Mouse (Mus musculus): ENCODE measurements around the gene Kif26b. TPM values are rescaled to one million over a fixed set of nuclear protein-coding genes. Genes with fewer than 3 reads are reported as not detected.

Gene Kif26b
- polyA plus RNA-seq, 1 experiment from 2014 or later = 2.7 TPM

- ATAC-seq (replicated peaks; ENCODE audit: low FRiP score) (no peak), DNase-seq (ENCODE audit: low spot score) (no peak)
- no peaks in the 10 kb centered on the region for H3K27me3 ChIP-seq (replicated peaks; ENCODE audit: control insufficient read depth, insufficient read depth, low read length)
- H3K4me1 ChIP-seq (replicated peaks; ENCODE audit: control insufficient read depth, insufficient read depth, low read length) = no peaks in the 10 kb centered on the region
- no peaks in the 10 kb centered on the region for H3K36me3 ChIP-seq (ENCODE audit: control insufficient read depth, insufficient read depth, low read length)
- no peak overlapping the region for H3K9ac ChIP-seq (ENCODE audit: low read depth, low read length)
- H3K9me3 ChIP-seq (ENCODE audit: control insufficient read depth, low read length) = no peaks in the 10 kb centered on the region
- H3K27ac ChIP-seq (ENCODE audit: low read depth, low read length) = no peak overlapping the region
- no peak overlapping the region for H3K4me2 ChIP-seq
- no peak overlapping the region for H3K4me3 ChIP-seq (ENCODE audit: low read depth, low read length)
Measured at GRCm38 (mm10) chr1:178686881-178687280, 158.0 kb downstream of the Kif26b start.

- Histone ChIP-seq H3K9me3 (ENCODE audit: control insufficient read depth, low read length) (no peaks in the 10 kb centered on the region), H3K27ac (ENCODE audit: low read depth, low read length) (no peak overlapping the region), H3K4me1 (replicated peaks; ENCODE audit: control insufficient read depth, insufficient read depth, low read length) (no peaks in the 10 kb centered on the region), H3K36me3 (ENCODE audit: control insufficient read depth, insufficient read depth, low read length) (no peaks in the 10 kb centered on the region), H3K4me3 (ENCODE audit: low read depth, low read length) (no peak overlapping the region), H3K9ac (ENCODE audit: low read depth, low read length) (no peak overlapping the region), H3K27me3 (replicated peaks; ENCODE audit: control insufficient read depth, insufficient read depth, low read length) (no peaks in the 10 kb centered on the region), H3K4me2 (no peak overlapping the region)
- DNase-seq (ENCODE audit: low spot score) = no peak
- ATAC-seq (replicated peaks; ENCODE audit: low FRiP score) = no peak
- WGBS = 51% methylated on average over 4 of the region's 4 CpGs
Measured at GRCm38 (mm10) chr1:178689512-178689911, 160.6 kb downstream of the Kif26b start.

- Histone ChIP-seq H3K4me1 (replicated peaks; ENCODE audit: control insufficient read depth, insufficient read depth, low read length) (no peaks in the 10 kb centered on the region), H3K27me3 (replicated peaks; ENCODE audit: control insufficient read depth, insufficient read depth, low read length) (no peaks in the 10 kb centered on the region), H3K27ac (ENCODE audit: low read depth, low read length) (no peak overlapping the region), H3K4me3 (ENCODE audit: low read depth, low read length) (no peak overlapping the region), H3K4me2 (no peak overlapping the region), H3K9me3 (ENCODE audit: control insufficient read depth, low read length) (no peaks in the 10 kb centered on the region), H3K9ac (ENCODE audit: low read depth, low read length) (no peak overlapping the region), H3K36me3 (ENCODE audit: control insufficient read depth, insufficient read depth, low read length) (no peaks in the 10 kb centered on the region)
- no peak for DNase-seq (ENCODE audit: low spot score)
- 93% methylated on average over 3 of the region's 3 CpGs for WGBS
- no peak for ATAC-seq (replicated peaks; ENCODE audit: low FRiP score)
Measured at GRCm38 (mm10) chr1:178691679-178692078, 162.8 kb downstream of the Kif26b start.

GRCm38 (mm10) chr1:178700102-178700501 is 171.2 kb downstream of the Kif26b start:
- no peaks in the 10 kb centered on the region for H3K27me3 ChIP-seq (replicated peaks; ENCODE audit: control insufficient read depth, insufficient read depth, low read length)
- no peaks in the 10 kb centered on the region for H3K36me3 ChIP-seq (ENCODE audit: control insufficient read depth, insufficient read depth, low read length)
- 69% methylated on average over 4 of the region's 4 CpGs for WGBS
- DNase-seq (ENCODE audit: low spot score) (no peak), ATAC-seq (replicated peaks; ENCODE audit: low FRiP score) (no peak)
- H3K27ac ChIP-seq (ENCODE audit: low read depth, low read length) = no peak overlapping the region
- H3K9ac ChIP-seq (ENCODE audit: low read depth, low read length) = no peak overlapping the region
- no peaks in the 10 kb centered on the region for H3K9me3 ChIP-seq (ENCODE audit: control insufficient read depth, low read length)
- H3K4me1 ChIP-seq (replicated peaks; ENCODE audit: control insufficient read depth, insufficient read depth, low read length) = no peaks in the 10 kb centered on the region
- H3K4me2 ChIP-seq = no peak overlapping the region
- no peak overlapping the region for H3K4me3 ChIP-seq (ENCODE audit: low read depth, low read length)

GRCm38 (mm10) chr1:178703496-178703895 is 174.6 kb downstream of the Kif26b start:
- DNase-seq (ENCODE audit: low spot score) = no peak
- no peaks in the 10 kb centered on the region for H3K27me3 ChIP-seq (replicated peaks; ENCODE audit: control insufficient read depth, insufficient read depth, low read length)
- no peak overlapping the region for H3K9ac ChIP-seq (ENCODE audit: low read depth, low read length)
- H3K4me3 ChIP-seq (ENCODE audit: low read depth, low read length) = no peak overlapping the region
- 60% methylated on average over 8 of the region's 8 CpGs for WGBS
- no peaks in the 10 kb centered on the region for H3K36me3 ChIP-seq (ENCODE audit: control insufficient read depth, insufficient read depth, low read length)
- H3K4me1 ChIP-seq (replicated peaks; ENCODE audit: control insufficient read depth, insufficient read depth, low read length) = peaks cover 5% of the 10 kb centered on the region
- no peak for ATAC-seq (replicated peaks; ENCODE audit: low FRiP score)
- no peak overlapping the region for H3K27ac ChIP-seq (ENCODE audit: low read depth, low read length)
- no peaks in the 10 kb centered on the region for H3K9me3 ChIP-seq (ENCODE audit: control insufficient read depth, low read length)
- no peak overlapping the region for H3K4me2 ChIP-seq

- no peaks in the 10 kb centered on the region for H3K27me3 ChIP-seq (replicated peaks; ENCODE audit: control insufficient read depth, insufficient read depth, low read length)
- H3K36me3 ChIP-seq (ENCODE audit: control insufficient read depth, insufficient read depth, low read length) = no peaks in the 10 kb centered on the region
- H3K4me2 ChIP-seq = no peak overlapping the region
- no peak overlapping the region for H3K9ac ChIP-seq (ENCODE audit: low read depth, low read length)
- H3K4me3 ChIP-seq (ENCODE audit: low read depth, low read length) = no peak overlapping the region
- DNase-seq (ENCODE audit: low spot score) (no peak), ATAC-seq (replicated peaks; ENCODE audit: low FRiP score) (no peak)
- 61% methylated on average over 7 of the region's 7 CpGs for WGBS
- H3K9me3 ChIP-seq (ENCODE audit: control insufficient read depth, low read length) = no peaks in the 10 kb centered on the region
- peaks cover 28% of the 10 kb centered on the region for H3K4me1 ChIP-seq (replicated peaks; ENCODE audit: control insufficient read depth, insufficient read depth, low read length)
- H3K27ac ChIP-seq (ENCODE audit: low read depth, low read length) = no peak overlapping the region
Measured at GRCm38 (mm10) chr1:178707925-178708351, 179.0 kb downstream of the Kif26b start.

GRCm38 (mm10) chr1:178708356-178708755 is 179.4 kb downstream of the Kif26b start:
- Histone ChIP-seq H3K9me3 (ENCODE audit: control insufficient read depth, low read length) (no peaks in the 10 kb centered on the region), H3K4me1 (replicated peaks; ENCODE audit: control insufficient read depth, insufficient read depth, low read length) (peaks cover 31% of the 10 kb centered on the region), H3K4me2 (no peak overlapping the region; the same call in 1 of the 2 replicates), H3K27me3 (replicated peaks; ENCODE audit: control insufficient read depth, insufficient read depth, low read length) (no peaks in the 10 kb centered on the region), H3K36me3 (ENCODE audit: control insufficient read depth, insufficient read depth, low read length) (no peaks in the 10 kb centered on the region), H3K4me3 (ENCODE audit: low read depth, low read length) (no peak overlapping the region), H3K9ac (ENCODE audit: low read depth, low read length) (no peak overlapping the region), H3K27ac (ENCODE audit: low read depth, low read length) (no peak overlapping the region)
- DNase-seq (ENCODE audit: low spot score) (no peak), ATAC-seq (replicated peaks; ENCODE audit: low FRiP score) (no peak)
- 56% methylated on average over 1 of the region's 1 CpGs for WGBS

GRCm38 (mm10) chr1:178712189-178712873 is 183.4 kb downstream of the Kif26b start:
- no peak for DNase-seq (ENCODE audit: low spot score)
- Histone ChIP-seq H3K9me3 (ENCODE audit: control insufficient read depth, low read length) (no peaks in the 10 kb centered on the region), H3K4me3 (ENCODE audit: low read depth, low read length) (no peak overlapping the region), H3K27me3 (replicated peaks; ENCODE audit: control insufficient read depth, insufficient read depth, low read length) (no peaks in the 10 kb centered on the region), H3K4me1 (replicated peaks; ENCODE audit: control insufficient read depth, insufficient read depth, low read length) (peaks cover 39% of the 10 kb centered on the region), H3K36me3 (ENCODE audit: control insufficient read depth, insufficient read depth, low read length) (peaks cover 2% of the 10 kb centered on the region; the same call in 1 of the 2 replicates), H3K4me2 (peak overlapping the region; percentile 42), H3K9ac (ENCODE audit: low read depth, low read length) (no peak overlapping the region), H3K27ac (ENCODE audit: low read depth, low read length) (peak overlapping the region; percentile 73)
- WGBS = 45% methylated on average over 9 of the region's 9 CpGs
- ATAC-seq (replicated peaks; ENCODE audit: low FRiP score) = peak; percentile 99

GRCm38 (mm10) chr1:178714209-178714608 is 185.3 kb downstream of the Kif26b start:
- DNase-seq (ENCODE audit: low spot score) (no peak), ATAC-seq (replicated peaks; ENCODE audit: low FRiP score) (no peak)
- Histone ChIP-seq H3K27me3 (replicated peaks; ENCODE audit: control insufficient read depth, insufficient read depth, low read length) (no peaks in the 10 kb centered on the region), H3K9me3 (ENCODE audit: control insufficient read depth, low read length) (no peaks in the 10 kb centered on the region), H3K4me3 (ENCODE audit: low read depth, low read length) (no peak overlapping the region), H3K4me2 (no peak overlapping the region), H3K9ac (ENCODE audit: low read depth, low read length) (no peak overlapping the region), H3K4me1 (replicated peaks; ENCODE audit: control insufficient read depth, insufficient read depth, low read length) (peaks cover 28% of the 10 kb centered on the region), H3K36me3 (ENCODE audit: control insufficient read depth, insufficient read depth, low read length) (peaks cover 4% of the 10 kb centered on the region; the same call in 1 of the 2 replicates), H3K27ac (ENCODE audit: low read depth, low read length) (no peak overlapping the region)
- WGBS = 88% methylated on average over 5 of the region's 5 CpGs

Measured in liver, embryonic 11.5 days (tissue).